Mouse (Mus musculus) CH12.LX (cell line): Measurements from ENCODE around the gene March8. TPM values are rescaled to one million over a fixed set of nuclear protein-coding genes. Genes with fewer than 3 reads are reported as not detected.

ENCODE experiments used
- DNase-seq: peaks from one replicate; pipeline ENCODE4 v3.0.0-alpha.2; 2013; ENCODE audit errors: extremely low read depth
- H3K27ac ChIP-seq: 2 replicates; pipeline ENCODE4 v1.5.1; 2012; ENCODE audit warnings: low read depth, mild to moderate bottlenecking, control low read depth, moderate library complexity; ENCODE audit not compliant: insufficient read depth
- H3K27me3 ChIP-seq: replicated peaks from 2 replicates; pipeline ENCODE3; 2012; ENCODE audit warnings: inconsistent platforms
- H3K36me3 ChIP-seq, 2 experiments: replicated peaks in 1 of 2; 2 replicates each; pipeline versions ENCODE3 to v1.6.1; 2012; ENCODE audit warnings: inconsistent platforms in 1 of 2, low read length in 1 of 2, mild to moderate bottlenecking in 1 of 2, mixed read lengths in 1 of 2, moderate library complexity in 1 of 2; ENCODE audit not compliant: control insufficient read depth in 1 of 2, insufficient read depth in 1 of 2
- H3K4me1 ChIP-seq, 2 experiments: 2 replicates each; pipeline ENCODE4 v1.6.1; 2012; ENCODE audit warnings: inconsistent platforms in 1 of 2, moderate library complexity in 1 of 2; ENCODE audit not compliant: insufficient read depth in 2 of 2, control insufficient read depth in 1 of 2
- H3K4me2 ChIP-seq: 2 replicates; pipeline ENCODE4 v1.6.1; 2012; ENCODE audit warnings: low read depth, mild to moderate bottlenecking, control low read depth; ENCODE audit not compliant: poor library complexity, insufficient read depth, severe bottlenecking
- H3K4me3 ChIP-seq, 3 experiments: fragments of 150-350 bp in 1 of 3; sonication (generic) in 1 of 3; replicated peaks in 1 of 3; 2 replicates each; pipeline versions ENCODE3 to v1.5.1; 2011 to 2012; ENCODE audit warnings: low read depth in 2 of 3, low read length in 2 of 3, mild to moderate bottlenecking in 2 of 3, moderate library complexity in 2 of 3, control low read depth in 1 of 3, improper control_type of control experiment in 1 of 3, inconsistent platforms in 1 of 3, mixed read lengths in 1 of 3; ENCODE audit not compliant: poor library complexity in 1 of 3
- H3K79me2 ChIP-seq: replicated peaks from 2 replicates; pipeline ENCODE4 v1.6.1; 2012; ENCODE audit warnings: mild to moderate bottlenecking, moderate library complexity; ENCODE audit not compliant: control insufficient read depth, poor library complexity, insufficient read depth, severe bottlenecking; ENCODE audit errors: extremely low read depth
- H3K9ac ChIP-seq: 2 replicates; pipeline ENCODE4 v1.6.1; 2012; ENCODE audit warnings: low read depth, mild to moderate bottlenecking, control low read depth, moderate library complexity; ENCODE audit not compliant: insufficient read depth
- H3K9me3 ChIP-seq: replicated peaks from 2 replicates; pipeline ENCODE3; 2012; ENCODE audit warnings: low read length, inconsistent platforms, mixed read lengths
- CHD1 ChIP-seq: IDR thresholded peaks from 2 replicates; pipeline ENCODE4 v1.6.1; 2012; ENCODE audit warnings: low read depth, low read length, improper control_type of control experiment, inconsistent platforms
- CHD2 ChIP-seq: IDR thresholded peaks from 2 replicates; pipeline ENCODE4 v1.6.1; 2011; ENCODE audit warnings: low read length, improper control_type of control experiment
- E2F4 ChIP-seq: IDR thresholded peaks from 2 replicates; pipeline ENCODE4 v1.6.1; 2011; ENCODE audit warnings: low read depth, low read length, improper control_type of control experiment; ENCODE audit not compliant: insufficient replicate concordance
- ELF1 ChIP-seq: IDR thresholded peaks from 2 replicates; pipeline ENCODE4 v1.6.1; 2014; ENCODE audit warnings: low read depth, mild to moderate bottlenecking, inconsistent platforms, low read length, improper control_type of control experiment
- EP300 ChIP-seq: IDR thresholded peaks from 2 replicates; pipeline ENCODE4 v1.6.1; 2011; ENCODE audit warnings: low read length, improper control_type of control experiment
- HCFC1 ChIP-seq: IDR thresholded peaks from 2 replicates; pipeline ENCODE4 v1.6.1; 2012; ENCODE audit warnings: low read depth, mild to moderate bottlenecking, inconsistent platforms, low read length, improper control_type of control experiment
- IRF4 ChIP-seq: IDR thresholded peaks from 2 replicates; pipeline ENCODE4 v1.6.1; 2014; ENCODE audit warnings: low read depth, mild to moderate bottlenecking, inconsistent platforms, low read length, improper control_type of control experiment
- JUN ChIP-seq: IDR thresholded peaks from 2 replicates; pipeline ENCODE4 v1.6.1; 2011; ENCODE audit warnings: low read depth, mild to moderate bottlenecking, low read length, improper control_type of control experiment, moderate library complexity; ENCODE audit not compliant: insufficient read depth
- JUND ChIP-seq: conservative IDR thresholded peaks from 2 replicates; pipeline ENCODE4 v1.6.1; 2011; ENCODE audit warnings: low read depth, low read length, improper control_type of control experiment
- MAX ChIP-seq: IDR thresholded peaks from 2 replicates; pipeline ENCODE4 v1.6.1; 2011; ENCODE audit warnings: low read length, improper control_type of control experiment
- MAZ ChIP-seq: IDR thresholded peaks from 2 replicates; pipeline ENCODE4 v1.6.1; 2012; ENCODE audit warnings: low read depth, mild to moderate bottlenecking, inconsistent platforms, low read length, improper control_type of control experiment, moderate library complexity
- MEF2A ChIP-seq: IDR thresholded peaks from 2 replicates; pipeline ENCODE4 v1.6.1; 2014; ENCODE audit warnings: low read depth, mild to moderate bottlenecking, inconsistent platforms, low read length, improper control_type of control experiment, borderline replicate concordance
- MYC ChIP-seq: IDR thresholded peaks from 2 replicates; pipeline ENCODE4 v1.6.1; 2011; ENCODE audit warnings: low read depth, mild to moderate bottlenecking, improper control_type of control experiment, low read length
- RAD21 ChIP-seq: IDR thresholded peaks from 2 replicates; pipeline ENCODE4 v1.6.1; 2011; ENCODE audit warnings: low read depth, mild to moderate bottlenecking, low read length, improper control_type of control experiment, moderate library complexity
- RCOR1 ChIP-seq: conservative IDR thresholded peaks from 2 replicates; pipeline ENCODE4 v1.6.1; 2012; ENCODE audit warnings: low read depth, mild to moderate bottlenecking, inconsistent platforms, low read length, improper control_type of control experiment
- SIN3A ChIP-seq: IDR thresholded peaks from 2 replicates; pipeline ENCODE4 v1.6.1; 2012; ENCODE audit warnings: low read length, improper control_type of control experiment, inconsistent platforms
- USF2 ChIP-seq: conservative IDR thresholded peaks from 2 replicates; pipeline ENCODE4 v1.6.1; 2011; ENCODE audit warnings: low read depth, low read length, improper control_type of control experiment
- ZKSCAN1 ChIP-seq: IDR thresholded peaks from 2 replicates; pipeline ENCODE4 v1.6.1; 2012; ENCODE audit warnings: low read depth, inconsistent platforms, low read length, improper control_type of control experiment, borderline replicate concordance
- dilution Hi-C: fragments of 300-500 bp; cut with MboI; formaldehyde crosslinking; loops from 2 replicates; pipeline ENCODE4 v1.14.3; 2020; ENCODE audit warnings: low sequenced_read_pairs; ENCODE audit not compliant: extremely low pct_unique_long_range_greater_than_20kb, extremely low pct_ligation_motif_present
- in situ Hi-C: fragments of 300-500 bp; cut with MboI; formaldehyde crosslinking; loops from 3 replicates; pipeline ENCODE4 v1.14.3; 2019; ENCODE audit warnings: low sequenced_read_pairs, low pct_ligation_motif_present, low pct_unique_long_range_greater_than_20kb, mixed read lengths
- polyA plus RNA-seq: library from polyadenylated mRNA; unstranded; fragments of >175 nt; gene quantifications from 2 replicates; pipeline ENCODE4 v1.2.1, GENCODE M21; 2012; ENCODE audit warnings: low read depth; ENCODE audit not compliant: insufficient read length
- total RNA-seq, 2 experiments: library from RNA; depleted of rRNA; stranded (reverse); fragments of 300-350 nt in 1 of 2; fragments of >200 nt in 1 of 2; gene quantifications; 2 replicates each; pipeline ENCODE4 v1.2.3; 2012 to 2014

Gene March8
- total and polyA plus RNA-seq, 3 experiments: 4.9 to 7.8 (median 4.9) TPM

GRCm38 (mm10) chr6:116378892-116379291, 41.1 kb downstream of the March8 start:
- no peak for TF ChIP-seq JUND
- TF ChIP-seq SIN3A: no peak
- TF ChIP-seq MAX: no peak
- TF ChIP-seq E2F4: no peak
- TF ChIP-seq USF2: no peak
- TF ChIP-seq CHD2: no peak
- TF ChIP-seq RAD21: no peak
- no peak for TF ChIP-seq ZKSCAN1
- TF ChIP-seq MEF2A: no peak
- no peak for TF ChIP-seq RCOR1
- TF ChIP-seq MAZ: no peak
- no peak for TF ChIP-seq ELF1
- TF ChIP-seq MYC: no peak
- TF ChIP-seq JUN: no peak
- no peak for TF ChIP-seq CHD1
- Histone ChIP-seq H3K4me1 (peaks cover 11 to 45% of the 10 kb centered on the region in 2 experiments), H3K36me3 (peaks cover 0 to 6% of the 10 kb centered on the region in 2 experiments), H3K9ac (no peak overlapping the region), H3K4me3 (no peak overlapping the region), H3K9me3 (no peaks in the 10 kb centered on the region), H3K4me2 (no peak overlapping the region), H3K79me2 (no peaks in the 10 kb centered on the region), H3K27me3 (no peaks in the 10 kb centered on the region), H3K27ac (no peak overlapping the region)
- in situ Hi-C loops: no loop called here
- DNase-seq: no peak
- dilution Hi-C loops: no loop called here

- H3K9me3 ChIP-seq: no peaks in the 10 kb centered on the region
- H3K36me3 ChIP-seq: peaks cover 0 to 6% of the 10 kb centered on the region in 2 experiments
- H3K9ac ChIP-seq: no peak overlapping the region
- H3K4me3 ChIP-seq: no peak overlapping the region
- dilution Hi-C loops: no loop called here
- no peaks in the 10 kb centered on the region for H3K79me2 ChIP-seq
- in situ Hi-C loops: no loop called here
- H3K27ac ChIP-seq: no peak overlapping the region
- peak; percentile 48 for DNase-seq
- H3K4me2 ChIP-seq: no peak overlapping the region
- no peaks in the 10 kb centered on the region for H3K27me3 ChIP-seq
- H3K4me1 ChIP-seq: peaks cover 11 to 57% of the 10 kb centered on the region in 2 experiments
- TF ChIP-seq IRF4 (peak; percentile 72), EP300 (peak; percentile 66), HCFC1 (no peak)
Observed at GRCm38 (mm10) chr6:116380157-116380556, 42.3 kb downstream of the March8 start.
